Mouse (Mus musculus): Measurements from ENCODE around the gene Spata5.
A peak's percentile ranks its signal among the peaks of the same experiment; 100 is the strongest.

The Spata5 gene

GRCm38 (mm10) chr3:37419458-37419991, at the start of gene Spata5:
Gene Spata5, plus strand, starts transcription at chr3:37419896.
- peak; percentile 98 to 99 for DNase-seq

- no peak for DNase-seq
Observed at GRCm38 (mm10) chr3:37370407-37370806, 49.3 kb upstream of the Spata5 start.

GRCm38 (mm10) chr3:37373712-37374111, 46.0 kb upstream of the Spata5 start:
- DNase-seq: no peak

- no peak for DNase-seq
Observed at GRCm38 (mm10) chr3:37377926-37378325, 41.8 kb upstream of the Spata5 start.

- peak; percentile 48 to 84 for DNase-seq
Observed at GRCm38 (mm10) chr3:37378412-37378811, 41.3 kb upstream of the Spata5 start.

- no peak for DNase-seq
Observed at GRCm38 (mm10) chr3:37379201-37379600, 40.5 kb upstream of the Spata5 start.

GRCm38 (mm10) chr3:37379930-37380881, 39.5 kb upstream of the Spata5 start:
- DNase-seq: peak; percentile 62 to 83

- no peak for DNase-seq
Observed at GRCm38 (mm10) chr3:37381457-37381856, 38.2 kb upstream of the Spata5 start.

- no peak for DNase-seq
Observed at GRCm38 (mm10) chr3:37383096-37383765, 36.5 kb upstream of the Spata5 start.

- DNase-seq: no peak
Observed at GRCm38 (mm10) chr3:37387310-37387709, 32.4 kb upstream of the Spata5 start.

- no peak for DNase-seq
Observed at GRCm38 (mm10) chr3:37396930-37397608, 22.6 kb upstream of the Spata5 start.

GRCm38 (mm10) chr3:37397646-37398045, 22.1 kb upstream of the Spata5 start:
- no peak for DNase-seq

DNA sequence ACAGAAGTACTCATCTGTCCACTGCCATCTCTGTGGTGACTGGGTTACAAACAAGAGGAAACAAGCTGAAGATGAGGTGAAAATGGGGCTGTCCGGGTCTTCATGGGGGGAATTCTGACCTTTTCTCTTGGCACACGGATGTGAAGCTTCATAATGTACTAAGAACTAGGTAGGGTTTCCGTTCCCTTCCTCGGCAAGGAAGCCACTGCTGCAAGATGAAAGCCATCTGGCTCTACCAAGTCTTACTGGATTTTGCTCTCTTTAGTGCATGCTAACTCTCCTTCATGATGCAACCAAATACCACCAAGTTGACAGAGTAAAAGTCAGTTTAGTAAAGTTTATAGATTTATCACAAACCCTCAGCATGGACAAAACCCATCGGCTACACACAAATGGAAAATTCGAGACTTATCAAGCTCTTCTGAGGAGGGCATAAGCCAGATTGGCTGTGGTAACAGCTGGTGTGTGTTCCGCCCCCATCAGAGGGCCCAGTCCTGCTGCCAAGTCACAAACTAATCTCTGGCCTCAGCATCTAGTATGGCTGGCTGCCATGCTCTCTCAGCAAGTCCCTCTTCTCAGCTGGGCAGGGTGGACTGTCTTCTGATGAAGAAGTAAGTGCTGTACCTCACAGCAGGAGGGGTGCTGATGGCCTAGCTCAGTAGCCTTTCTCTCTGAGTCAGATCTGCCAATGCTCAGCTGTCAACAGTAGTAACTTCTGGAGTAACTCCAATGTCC, 20.9 kb upstream of the Spata5 start:
- DNase-seq: peak; percentile 66 to 88

DNA sequence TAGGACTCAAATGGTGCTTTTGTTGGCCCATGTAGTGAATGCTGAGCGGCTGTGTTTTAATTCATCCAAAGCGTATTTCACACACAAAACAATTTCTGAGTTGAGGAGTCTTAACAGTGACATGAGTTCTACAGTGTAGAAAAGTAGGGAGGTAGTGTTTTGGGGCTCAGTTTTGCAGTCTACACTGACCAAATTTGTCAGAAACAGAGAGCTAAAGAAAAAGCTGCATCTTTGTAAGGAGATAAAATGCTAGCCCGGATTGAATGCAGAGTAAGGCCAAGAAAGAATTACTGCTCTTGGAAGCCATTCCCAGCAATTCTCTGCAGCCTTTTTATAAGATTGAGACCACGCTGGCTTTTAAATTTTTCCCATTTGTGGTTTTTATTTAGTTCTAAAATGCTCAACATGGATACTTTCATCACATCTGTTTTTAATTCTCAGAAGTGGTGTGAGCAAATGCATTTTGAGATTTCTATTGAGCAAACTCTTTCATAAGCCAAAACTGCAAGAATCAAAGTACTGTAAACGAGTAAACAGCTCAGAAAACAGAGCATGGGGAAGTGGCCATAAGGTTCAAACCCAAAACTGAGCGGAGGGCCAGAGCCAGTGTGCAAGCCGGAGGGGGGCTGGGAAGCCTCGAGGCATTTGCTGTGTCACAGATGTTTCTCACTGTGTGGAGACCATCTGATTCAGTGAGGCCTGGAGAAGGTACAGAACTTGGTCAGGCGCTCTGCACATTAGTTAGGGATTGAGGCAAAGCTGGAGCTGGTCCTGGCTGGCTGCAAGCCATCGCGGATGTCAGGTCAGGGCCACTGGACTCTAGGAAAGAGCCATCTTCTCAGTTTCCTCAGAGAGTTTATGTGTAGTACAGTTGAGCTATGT, 17.7 kb upstream of the Spata5 start:
- peak in 1 of 2 experiments; percentile 68 for DNase-seq

DNA sequence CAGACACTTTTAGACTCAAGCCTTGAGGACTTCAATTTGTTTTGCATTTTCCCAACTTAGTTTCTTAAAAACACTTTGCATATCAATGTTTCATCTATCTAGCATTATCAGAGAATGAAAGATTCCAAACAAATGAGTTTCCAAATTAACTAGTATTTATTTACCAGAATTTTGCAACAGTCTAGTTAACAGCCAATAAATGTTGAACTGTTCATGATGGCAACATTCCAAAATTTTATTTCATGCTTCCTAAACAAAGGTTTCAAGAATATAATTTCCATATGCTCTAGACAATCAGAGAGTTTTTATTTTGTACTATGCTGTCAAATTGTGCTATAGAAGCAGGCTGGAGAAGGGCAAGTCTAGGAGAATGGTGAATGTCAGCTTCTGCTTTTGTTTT, 12.1 kb upstream of the Spata5 start:
- no peak for DNase-seq

DNA sequence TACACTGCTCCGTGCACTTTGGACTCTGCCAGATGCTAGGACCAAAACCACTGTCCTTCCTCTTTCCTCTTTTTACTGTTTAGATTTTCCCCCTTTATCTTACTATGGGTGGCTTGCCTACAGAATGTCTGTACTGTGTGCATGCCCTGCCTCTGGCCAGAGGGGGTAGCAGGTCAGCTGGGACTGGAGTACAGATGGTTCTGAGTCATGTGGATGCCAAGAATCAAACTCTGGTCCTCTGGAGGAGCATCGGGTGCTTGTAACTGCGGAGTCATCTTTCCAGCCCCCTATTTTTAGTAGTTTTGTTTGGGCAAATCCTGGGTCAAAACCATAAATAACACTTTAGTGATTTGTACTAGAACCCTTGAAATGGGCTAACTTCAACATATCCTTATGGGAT, 6.2 kb upstream of the Spata5 start:
- no peak for DNase-seq

GRCm38 (mm10) chr3:37414413-37414960, 5.2 kb upstream of the Spata5 start:
- DNase-seq: peak; percentile 66 to 83

DNA sequence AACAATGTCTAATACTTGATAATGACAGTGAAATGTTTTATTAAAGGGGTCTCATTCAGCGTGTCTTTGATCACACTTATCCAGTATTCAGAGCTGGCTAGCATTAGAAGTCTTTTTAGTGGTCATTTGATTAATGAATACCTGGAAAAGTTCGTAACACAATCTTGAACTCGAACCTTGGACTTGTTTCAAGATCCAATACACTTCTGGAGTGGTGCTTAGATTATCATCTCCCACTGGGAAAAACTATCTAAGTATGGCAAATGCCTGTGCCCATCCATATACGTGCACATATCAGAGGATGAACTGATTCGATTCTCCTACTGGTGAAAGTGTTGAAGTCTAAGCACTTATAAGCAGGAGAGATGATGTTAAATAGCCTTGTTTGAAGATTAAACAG, 1.4 kb upstream of the Spata5 start:
- no peak for DNase-seq

DNA sequence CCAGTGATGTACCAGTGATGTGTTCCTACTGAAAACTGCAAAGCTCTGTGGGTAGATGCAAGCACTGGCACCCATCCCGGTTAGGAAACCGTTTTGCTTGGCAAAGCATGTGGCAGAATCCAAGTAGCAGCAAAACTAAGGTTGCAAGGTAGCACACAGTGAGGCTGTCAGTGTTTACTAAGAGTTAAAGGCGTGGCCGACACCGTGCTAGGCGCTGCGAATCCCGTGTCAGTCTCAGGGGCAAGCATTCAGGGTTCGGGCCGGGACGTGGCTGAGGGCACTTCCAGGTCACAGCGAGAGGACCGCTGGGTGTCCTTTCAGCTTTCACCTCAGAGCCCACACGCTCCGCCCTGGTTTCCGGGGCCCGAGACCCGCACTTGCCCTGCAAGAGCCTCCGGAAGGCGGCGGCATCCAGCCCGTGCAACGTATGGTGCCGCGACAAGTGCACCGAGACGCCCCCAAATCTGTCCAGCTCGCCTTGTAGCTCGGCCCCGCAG, 687 bp upstream of the Spata5 start:
- DNase-seq: no peak

GRCm38 (mm10) chr3:37420072-37420471, 376 bp downstream of the Spata5 start, which contains the start of gene Nudt6:
Gene Nudt6, minus strand, starts transcription at chr3:37420211.
- peak; percentile 94 to 95 for DNase-seq

GRCm38 (mm10) chr3:37420641-37421040, 945 bp downstream of the Spata5 start:
- DNase-seq: no peak

Measured in lung, postnatal 4 days (tissue).